In the genomic region with DNA sequence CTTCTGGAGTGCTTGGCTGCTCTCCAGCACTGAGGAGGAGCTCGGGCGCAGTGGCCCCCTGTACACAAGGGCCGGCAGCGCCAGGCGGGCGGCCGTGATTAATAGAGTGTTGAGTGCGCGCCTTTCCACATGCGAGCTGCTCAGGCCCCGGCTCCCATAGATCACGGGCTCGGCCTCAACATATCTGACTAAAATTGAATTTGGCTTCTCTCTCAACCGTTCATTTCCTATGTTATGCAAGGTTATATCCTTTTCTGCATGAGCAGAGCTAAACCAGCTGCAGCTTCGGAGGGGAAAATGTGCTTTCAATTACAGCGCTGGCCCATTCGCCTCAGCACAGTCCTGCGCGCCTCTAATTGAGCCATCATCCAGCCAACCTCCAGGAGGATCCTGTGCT, we compare ENCODE assay signal across 8 mouse cellular contexts.
DNase-seq lines count a peak whose midpoint lies in the region; ATAC-seq and TF ChIP-seq lines count a peak whose summit lies in the region.

No protein-coding gene starts in this region.

- 26% methylated on average over 19 of the region's 19 CpGs for WGBS in intestine, embryonic 15.5 days
- WGBS in lung, embryonic 14.5 days = 10% methylated on average over 19 of the region's 19 CpGs

- H3K9ac ChIP-seq in intestine, embryonic 15.5 days = no peak overlapping the region
- H3K9ac ChIP-seq in lung, embryonic 14.5 days = no peak overlapping the region

- no peaks in the 10 kb centered on the region for H3K27me3 ChIP-seq in intestine, embryonic 15.5 days (replicated peaks)
- no peaks in the 10 kb centered on the region for H3K27me3 ChIP-seq in lung, embryonic 14.5 days (ENCODE audit: insufficient read depth, low read length)

- peak overlapping the region; percentile 77 for H3K27ac ChIP-seq in intestine, embryonic 15.5 days
- H3K27ac ChIP-seq in lung, embryonic 14.5 days (ENCODE audit: low read depth) = peak overlapping the region; percentile 72

- no peak for TF ChIP-seq CTCF in lung, embryonic 14.5 days (IDR thresholded peaks at IDR 0.05; ENCODE audit: low read depth)

- peaks cover 15% of the 10 kb centered on the region for H3K4me1 ChIP-seq in intestine, embryonic 15.5 days (replicated peaks)
- peaks cover 10% of the 10 kb centered on the region for H3K4me1 ChIP-seq in lung, embryonic 14.5 days (ENCODE audit: insufficient read depth)

- peak; percentile 47 to 62 for DNase-seq in right cerebral cortex, postnatal 10 days (ENCODE audit: low spot score in 2 of 2)
- DNase-seq in right cerebral cortex, postnatal 36 days (ENCODE audit: low spot score in 2 of 2) = no peak
- DNase-seq in embryo, embryonic 11 days = peak; percentile 84
- peak; percentile 47 to 51 for DNase-seq in heart, adult 18-20 months
- DNase-seq in lung, embryonic 14.5 days = peak; percentile 99
- peak; percentile 75 for DNase-seq in retina, postnatal 1 day

- ATAC-seq in intestine, embryonic 15.5 days = peak; percentile 94
- ATAC-seq in lung, embryonic 14.5 days (ENCODE audit: insufficient read depth) = peak; percentile 100
- no peak for ATAC-seq in monocyte, adult 5-6 weeks (replicated peaks; ENCODE audit: insufficient number of reproducible peaks, low FRiP score, low TSS enrichment, poor library complexity, severe bottlenecking)

- H3K9me3 ChIP-seq in intestine, embryonic 15.5 days = no peaks in the 10 kb centered on the region
- no peaks in the 10 kb centered on the region; the same call in 1 of the 2 replicates for H3K9me3 ChIP-seq in lung, embryonic 14.5 days (ENCODE audit: low read depth, low read length)

- H3K36me3 ChIP-seq in intestine, embryonic 15.5 days = peaks cover 6% of the 10 kb centered on the region
- H3K36me3 ChIP-seq in lung, embryonic 14.5 days (ENCODE audit: insufficient read depth) = peaks cover 13% of the 10 kb centered on the region; the same call in 1 of the 2 replicates

- H3K4me2 ChIP-seq in intestine, embryonic 15.5 days (replicated peaks) = peak overlapping the region; percentile 41
- H3K4me2 ChIP-seq in lung, embryonic 14.5 days = peak overlapping the region; percentile 45

- no peak overlapping the region for H3K4me3 ChIP-seq in intestine, embryonic 15.5 days (replicated peaks)
- H3K4me3 ChIP-seq in lung, embryonic 14.5 days (ENCODE audit: low read depth, low read length) = no peak overlapping the region

Comparison
In these comparisons a context has a peak if more than half of its experiments do, and no peak if none do; other contexts are left out.
1. DNase-seq: peak in right cerebral cortex, postnatal 10 days (2 of 2), embryo, embryonic 11 days (single experiment), heart, adult 18-20 months (2 of 2), lung, embryonic 14.5 days (single experiment) and retina, postnatal 1 day (single experiment); none in right cerebral cortex, postnatal 36 days (0 of 2).